Mouse (Mus musculus) spleen, embryonic (tissue): Measurements from ENCODE around the gene Sox1.

Experiments
- CTCF ChIA-PET: fragments of 350-600 bp; sonication (Branson Sonifier 250); formaldehyde crosslinking; loops from one replicate; lab custom pipeline; 2022; lab: Charles Lee

Sox1 gene

GRCm38 (mm10) chr8:12389116-12389471, 6.0 kb upstream of the Sox1 start:
- CTCF ChIA-PET, result no interaction called here

DNA sequence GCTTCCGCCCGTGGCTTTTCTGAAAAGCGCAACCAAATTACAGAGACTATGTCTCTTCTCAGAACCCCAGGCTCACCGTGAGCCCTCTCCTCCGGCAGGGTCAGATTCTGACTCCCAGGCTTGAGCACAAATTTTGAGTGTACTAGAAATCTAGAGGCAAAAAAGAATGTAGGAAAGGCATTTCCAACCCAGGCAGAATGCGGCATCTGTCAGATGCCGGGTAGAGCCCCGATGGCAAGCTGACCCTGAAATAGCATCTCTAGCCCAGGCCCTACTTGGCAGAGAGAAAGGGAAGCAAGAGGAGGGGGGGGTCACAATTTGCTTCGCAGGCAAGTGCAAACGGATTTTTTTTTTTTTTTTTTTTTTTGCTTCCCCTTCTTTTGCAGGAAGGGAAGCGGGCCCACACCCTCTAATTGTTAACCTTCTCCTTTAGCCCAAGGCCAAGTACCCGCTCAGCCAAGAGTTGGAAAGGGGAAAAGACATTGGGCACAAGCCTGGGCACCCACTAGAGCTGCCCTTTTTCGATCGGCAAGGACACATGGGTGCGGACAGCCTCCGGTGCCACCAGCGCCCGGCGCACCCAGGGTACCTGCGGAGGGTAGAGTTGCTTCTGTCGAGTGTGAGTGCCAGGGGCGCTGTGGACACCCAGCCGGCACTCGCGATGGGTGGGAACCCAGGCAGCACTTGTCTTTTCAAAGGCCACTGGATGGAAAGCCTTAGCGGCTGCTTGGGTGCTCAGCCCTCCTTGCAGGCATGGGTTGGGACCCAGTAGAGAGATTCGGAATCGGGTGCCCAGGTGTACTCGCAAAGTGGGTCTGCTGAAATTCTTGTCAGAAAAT, 5.1 kb upstream of the Sox1 start:
- CTCF ChIA-PET, result no interaction called here

- CTCF ChIA-PET, result no interaction called here
Measured at GRCm38 (mm10) chr8:12390640-12391365, 4.3 kb upstream of the Sox1 start.

- CTCF ChIA-PET, result no interaction called here
Measured at GRCm38 (mm10) chr8:12391366-12392250, 3.5 kb upstream of the Sox1 start.

- CTCF ChIA-PET, result no interaction called here
Measured at GRCm38 (mm10) chr8:12392801-12393200, 2.3 kb upstream of the Sox1 start.

- CTCF ChIA-PET, result no interaction called here
Measured at GRCm38 (mm10) chr8:12394385-12395000, 602 bp upstream of the Sox1 start.

DNA sequence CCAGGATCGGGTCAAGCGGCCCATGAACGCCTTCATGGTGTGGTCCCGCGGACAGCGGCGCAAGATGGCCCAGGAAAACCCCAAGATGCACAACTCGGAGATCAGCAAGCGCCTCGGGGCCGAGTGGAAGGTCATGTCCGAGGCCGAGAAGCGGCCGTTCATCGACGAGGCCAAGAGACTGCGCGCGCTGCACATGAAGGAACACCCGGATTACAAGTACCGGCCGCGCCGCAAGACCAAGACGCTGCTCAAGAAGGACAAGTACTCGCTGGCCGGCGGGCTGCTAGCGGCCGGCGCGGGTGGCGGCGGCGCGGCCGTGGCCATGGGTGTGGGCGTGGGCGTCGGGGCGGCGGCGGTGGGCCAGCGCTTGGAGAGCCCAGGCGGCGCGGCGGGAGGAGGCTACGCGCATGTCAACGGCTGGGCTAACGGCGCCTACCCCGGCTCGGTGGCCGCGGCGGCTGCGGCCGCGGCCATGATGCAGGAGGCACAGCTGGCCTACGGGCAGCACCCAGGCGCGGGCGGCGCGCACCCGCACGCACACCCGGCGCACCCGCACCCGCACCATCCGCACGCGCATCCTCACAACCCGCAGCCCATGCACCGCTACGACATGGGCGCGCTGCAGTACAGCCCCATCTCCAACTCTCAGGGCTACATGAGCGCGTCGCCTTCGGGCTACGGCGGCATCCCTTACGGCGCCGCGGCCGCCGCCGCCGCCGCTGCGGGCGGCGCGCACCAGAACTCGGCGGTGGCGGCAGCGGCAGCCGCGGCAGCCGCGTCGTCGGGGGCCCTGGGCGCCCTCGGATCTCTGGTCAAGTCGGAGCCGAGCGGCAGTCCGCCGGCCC, 1.6 kb downstream of the Sox1 start:
- CTCF ChIA-PET, result no interaction called here

- CTCF ChIA-PET, result no interaction called here
Measured at GRCm38 (mm10) chr8:12397346-12397925, 2.3 kb downstream of the Sox1 start.

DNA sequence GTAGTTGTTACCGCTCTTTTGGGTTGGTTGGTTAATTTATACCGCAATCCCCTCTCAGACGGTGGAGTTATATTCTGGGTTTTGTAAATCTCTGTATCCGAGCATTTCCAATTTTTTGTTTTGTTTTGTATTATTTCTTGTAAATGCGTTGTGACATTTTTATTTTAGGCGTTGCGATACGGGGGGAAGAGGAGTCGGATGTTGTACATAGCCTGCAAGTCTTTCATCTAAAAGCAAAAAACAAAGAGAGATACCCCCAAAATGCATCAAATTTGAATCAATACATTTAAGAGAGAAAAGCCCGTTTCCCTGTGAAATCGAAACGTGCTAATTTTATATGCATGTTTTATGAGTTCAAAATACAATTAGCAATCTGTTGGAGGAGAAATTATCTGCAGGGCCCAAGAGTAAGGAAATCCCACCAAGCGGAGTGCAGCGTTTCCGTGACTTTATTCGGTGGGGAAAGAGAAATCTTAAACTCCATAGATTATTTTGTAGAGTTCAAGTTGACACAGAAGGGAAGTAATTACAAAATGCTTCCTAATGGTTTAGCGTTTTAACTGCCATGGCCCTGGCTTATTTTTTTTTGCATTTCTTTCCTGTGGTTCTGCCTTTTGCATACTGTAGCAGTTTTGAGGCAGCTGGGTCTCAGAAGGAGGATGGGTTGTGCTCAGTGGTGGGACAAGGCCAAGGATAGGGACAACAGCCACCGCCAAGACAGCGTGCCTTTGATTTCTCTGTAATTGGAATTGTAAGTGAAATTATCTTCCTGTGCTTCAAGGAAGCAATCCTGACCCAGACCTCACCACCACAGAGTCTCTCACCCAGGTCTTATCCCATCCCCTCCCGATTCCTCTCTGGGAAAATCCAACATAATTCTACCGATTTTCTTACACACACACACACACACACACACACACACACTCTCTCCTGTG, 3.2 kb downstream of the Sox1 start:
- CTCF ChIA-PET, result no interaction called here

GRCm38 (mm10) chr8:12399421-12400205, 4.5 kb downstream of the Sox1 start:
- CTCF ChIA-PET, result interaction anchor here (0.7 kb wide), 1 partner anchor 103 kb away, joined by 4 read pairs; no protein-coding TSS in a partner anchor

- CTCF ChIA-PET, result no interaction called here
Measured at GRCm38 (mm10) chr8:12400611-12401390, 5.7 kb downstream of the Sox1 start.

- CTCF ChIA-PET, result no interaction called here
Measured at GRCm38 (mm10) chr8:12401391-12402270, 6.5 kb downstream of the Sox1 start.

DNA sequence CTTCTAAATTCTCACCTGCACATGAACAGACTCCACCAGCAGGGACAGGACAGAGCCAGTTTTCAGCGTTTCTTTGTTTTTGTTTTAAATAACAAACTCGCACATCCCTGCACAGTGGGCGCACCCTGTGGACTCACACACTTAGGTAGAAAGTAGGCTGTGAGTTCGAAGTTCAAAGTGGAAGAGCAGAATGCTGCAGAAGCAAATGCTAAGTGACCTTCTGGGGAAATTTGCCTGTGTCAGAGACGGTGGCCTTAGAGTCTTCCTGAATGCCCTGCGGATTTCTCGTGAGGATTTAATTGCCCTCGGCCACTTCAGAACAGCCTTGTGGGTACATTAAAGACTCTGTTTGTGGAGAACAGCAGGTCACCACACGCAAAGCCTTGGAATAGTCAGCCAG, 7.6 kb downstream of the Sox1 start:
- CTCF ChIA-PET, result no interaction called here

DNA sequence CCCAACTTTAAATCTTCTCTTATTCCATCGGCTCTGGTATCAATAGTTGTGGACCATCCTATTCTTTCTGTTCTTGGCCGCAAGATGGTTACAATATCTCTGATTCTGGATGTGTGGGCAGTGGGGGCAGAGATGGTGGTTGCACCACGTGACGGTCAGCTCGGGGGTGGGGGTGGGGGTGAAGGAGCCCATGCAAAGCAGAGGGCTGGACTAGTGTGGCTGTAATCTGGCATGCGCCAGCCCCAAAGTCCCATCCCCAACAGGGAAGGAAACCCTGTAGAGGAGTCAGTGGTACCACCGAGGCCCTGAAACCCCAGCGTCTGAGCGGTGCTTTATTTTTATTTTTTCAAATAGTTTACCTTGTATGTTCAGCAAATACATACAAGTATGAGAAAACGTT, 12.9 kb downstream of the Sox1 start:
- CTCF ChIA-PET, result no interaction called here

- CTCF ChIA-PET, result no interaction called here
Measured at GRCm38 (mm10) chr8:12409976-12410375, 14.9 kb downstream of the Sox1 start.

DNA sequence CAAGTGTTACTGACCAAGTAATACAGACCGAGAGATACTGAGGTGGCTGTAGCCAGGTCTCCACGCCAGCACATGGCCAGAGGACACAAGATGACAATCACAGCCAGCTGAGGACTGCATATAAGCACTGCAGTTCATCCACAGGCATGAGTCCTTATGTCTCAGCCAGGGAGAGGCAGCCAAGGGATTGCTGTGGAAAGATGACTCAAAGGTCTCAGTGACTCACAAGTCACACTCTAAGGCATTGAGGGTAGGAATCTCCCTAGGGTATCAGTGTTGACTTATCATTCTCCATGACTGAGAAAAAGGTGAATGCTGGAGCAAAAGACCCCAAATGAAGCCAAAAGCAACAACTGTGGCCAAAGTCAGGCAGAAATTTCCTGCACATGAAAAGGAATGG, 22.0 kb downstream of the Sox1 start:
- CTCF ChIA-PET, result no interaction called here

DNA sequence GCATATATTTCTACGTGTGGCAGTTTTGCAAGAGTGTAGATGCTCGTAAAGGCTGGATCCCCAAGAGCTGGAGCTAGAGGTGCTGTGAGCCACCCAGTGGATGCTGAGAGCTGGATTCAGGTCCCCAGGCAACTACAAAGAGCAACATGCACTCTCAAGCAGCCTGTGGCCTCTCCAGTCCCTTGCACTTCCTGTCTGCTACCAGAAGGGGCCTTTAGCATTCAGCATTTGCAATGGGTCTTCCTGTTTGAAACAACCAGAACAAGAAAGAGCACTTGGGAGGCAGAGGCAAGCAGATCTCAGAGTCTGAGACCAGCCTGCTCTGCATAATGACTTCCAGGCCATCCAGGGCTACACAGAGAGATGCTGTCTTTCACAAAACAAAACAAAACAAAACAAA, 25.4 kb downstream of the Sox1 start:
- CTCF ChIA-PET, result no interaction called here
